ENCODE assay signal across 9 mouse cellular contexts in the genomic region with DNA sequence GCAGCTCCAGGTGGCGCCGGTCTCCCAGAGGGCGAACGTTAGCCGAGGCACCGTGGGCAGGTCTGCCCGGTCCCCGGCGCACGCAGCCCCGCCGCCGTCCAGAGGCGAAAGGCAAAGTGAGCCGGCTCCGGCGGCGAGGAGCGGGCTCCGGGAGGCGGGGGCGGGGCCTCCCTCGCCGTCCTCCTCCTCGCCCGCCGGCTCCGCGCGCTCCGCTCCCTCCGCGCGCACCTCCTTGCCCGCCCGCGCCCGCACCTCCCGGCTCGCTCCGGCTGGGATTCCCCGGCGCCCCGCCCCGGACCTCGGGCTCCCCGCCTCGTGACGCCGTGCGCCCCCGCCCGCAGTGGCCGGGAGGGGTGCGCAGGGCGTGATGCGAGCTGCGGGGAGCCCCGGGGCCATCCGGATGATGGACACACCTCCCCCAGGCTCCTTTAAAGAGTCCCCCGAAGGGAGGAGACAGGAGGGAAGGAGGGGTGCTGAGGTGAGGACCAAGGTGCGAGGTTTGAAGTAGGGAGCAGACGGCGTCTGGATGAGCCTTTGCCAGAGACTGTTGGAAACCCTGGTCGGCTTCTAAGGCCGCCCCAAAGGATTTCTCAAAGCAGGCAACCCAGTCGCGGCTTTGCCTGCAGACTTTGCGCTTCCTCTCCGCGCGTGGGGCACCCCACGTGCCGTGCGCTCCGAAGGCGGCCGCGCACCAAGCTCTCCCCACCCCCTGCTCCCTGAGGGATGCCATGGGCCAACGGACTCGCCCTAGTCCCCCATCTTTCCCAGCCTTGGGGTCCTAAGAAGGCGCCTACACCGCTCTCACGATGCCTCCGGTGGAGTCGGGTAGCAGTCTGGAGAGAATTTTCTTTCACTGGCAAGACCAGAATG. TPM values are rescaled to one million over a fixed set of nuclear protein-coding genes. Genes with fewer than 3 reads are reported as not detected.
DNase-seq lines count a peak whose midpoint lies in the region; ATAC-seq and TF ChIP-seq lines count a peak whose summit lies in the region.
"Had no signal": no experiment of that assay in that cellular context is flagged by ENCODE, and none has a peak within 500 bp of the region (broad histone marks: within the 10 kb centered on the region; RNA-seq: fewer than 3 reads in every experiment).

A gene (minus strand): TSS at position 113 of the 870 bp plus-strand sequence.

- TF ChIP-seq POLR2A in embryonic fibroblast, embryonic 13.5 days (IDR thresholded peaks at IDR 0.05; ENCODE audit: low read depth, low read length), result no peak
- TF ChIP-seq POLR2A in small intestine, adult 2 months (IDR thresholded peaks at IDR 0.05; ENCODE audit: low read depth, low read length), result no peak

- no peak within 1 kb of the TSS for H3K27ac ChIP-seq in embryonic fibroblast, embryonic 13.5 days (ENCODE audit: insufficient read depth, low read length)
- H3K27ac ChIP-seq in hindbrain, embryonic 12.5 days, result no peak within 1 kb of the TSS
- H3K27ac ChIP-seq in midbrain, embryonic 11.5 days (ENCODE audit: low read depth, low read length), result no peak within 1 kb of the TSS
- H3K27ac ChIP-seq in small intestine, adult 2 months (ENCODE audit: insufficient read depth, low read depth, low read length), result no peak within 1 kb of the TSS

- peaks cover 76% of the 10 kb centered on the region for H3K27me3 ChIP-seq in hindbrain, embryonic 12.5 days
- peaks cover 42% of the 10 kb centered on the region for H3K27me3 ChIP-seq in midbrain, embryonic 11.5 days (ENCODE audit: control insufficient read depth, insufficient read depth, low read length)
- peaks cover 42% of the 10 kb centered on the region for H3K27me3 ChIP-seq in small intestine, adult 2 months (ENCODE audit: control insufficient read depth, insufficient read depth, low read length)

- H3K9me3 ChIP-seq in hindbrain, embryonic 12.5 days (replicated peaks), result no peaks in the 10 kb centered on the region
- H3K9me3 ChIP-seq in midbrain, embryonic 11.5 days (ENCODE audit: control insufficient read depth, low read length), result no peaks in the 10 kb centered on the region

- WGBS in hindbrain, embryonic 12.5 days, result under 1% methylated on average over 81 of the region's 86 CpGs
- whole genome bisulfite sequencing in midbrain, embryonic 11.5 days, result under 1% methylated on average over 79 of the region's 86 CpGs
- under 1% methylated on average over 86 of the region's 86 CpGs for WGBS in small intestine, adult 2 months

- intact Hi-C loops in left cerebral cortex, postnatal 36 days (cut with DNase I), result loop anchor here (1.0 to 5.0 kb wide), 5 partner anchors 45 to 355 kb away; no protein-coding TSS in a partner anchor

- peak within 1 kb of the TSS; percentile 95 for H3K4me2 ChIP-seq in hindbrain, embryonic 12.5 days (replicated peaks)
- H3K4me2 ChIP-seq in midbrain, embryonic 11.5 days, result peak within 1 kb of the TSS; percentile 69

- no peaks in the 10 kb centered on the region for H3K4me1 ChIP-seq in embryonic fibroblast, embryonic 13.5 days (ENCODE audit: control insufficient read depth, insufficient read depth, low read length)
- H3K4me1 ChIP-seq in hindbrain, embryonic 12.5 days, result peaks cover 24% of the 10 kb centered on the region
- peaks cover 20% of the 10 kb centered on the region for H3K4me1 ChIP-seq in midbrain, embryonic 11.5 days (ENCODE audit: control insufficient read depth, insufficient read depth, low read length)
- H3K4me1 ChIP-seq in small intestine, adult 2 months (ENCODE audit: control insufficient read depth, insufficient read depth, insufficient read length, low read length), result peaks cover 10% of the 10 kb centered on the region

- peak; percentile 32 to 40 for DNase-seq in cerebellum, postnatal 10 days
- DNase-seq in cerebellum, adult 9-11 months, result no peak
- DNase-seq in T-cell, adult 2 months (ENCODE audit: low spot score), result peak; percentile 47
- DNase-seq in left cerebral cortex, postnatal 36 days (ENCODE audit: low spot score in 2 of 2), result peak; percentile 62 to 74
- peak; percentile 93 for DNase-seq in midbrain, embryonic 11.5 days (ENCODE audit: low spot score, missing footprints)

- ATAC-seq in hindbrain, embryonic 12.5 days (ENCODE audit: low FRiP score), result peak; percentile 71
- peak; percentile 55 for ATAC-seq in midbrain, embryonic 11.5 days (ENCODE audit: low FRiP score)

- H3K4me3 ChIP-seq in embryonic fibroblast, embryonic 13.5 days (ENCODE audit: insufficient read depth, low read length), result peak within 1 kb of the TSS; percentile 36
- H3K4me3 ChIP-seq in hindbrain, embryonic 12.5 days, result peak within 1 kb of the TSS; percentile 58
- peak within 1 kb of the TSS; percentile 50 for H3K4me3 ChIP-seq in midbrain, embryonic 11.5 days (ENCODE audit: low read depth, low read length)
- peak within 1 kb of the TSS; percentile 76 for H3K4me3 ChIP-seq in small intestine, adult 2 months (ENCODE audit: low read depth, low read length)

- H3K36me3 ChIP-seq in hindbrain, embryonic 12.5 days, result no peaks in the 10 kb centered on the region
- no peaks in the 10 kb centered on the region for H3K36me3 ChIP-seq in midbrain, embryonic 11.5 days (ENCODE audit: control insufficient read depth, insufficient read depth, low read length)
- no peaks in the 10 kb centered on the region for H3K36me3 ChIP-seq in small intestine, adult 2 months (ENCODE audit: control insufficient read depth, insufficient read depth, low read length)

- H3K9ac ChIP-seq in hindbrain, embryonic 12.5 days, result peak within 1 kb of the TSS; percentile 63
- H3K9ac ChIP-seq in midbrain, embryonic 11.5 days (ENCODE audit: low read length), result peak within 1 kb of the TSS; percentile 28; the same call in 1 of the 2 replicates

- TF ChIP-seq CTCF in embryonic fibroblast, embryonic 13.5 days (IDR thresholded peaks at IDR 0.05; ENCODE audit: borderline replicate concordance, insufficient read depth, low read length), result no peak
- no peak for TF ChIP-seq CTCF in small intestine, adult 2 months (IDR thresholded peaks at IDR 0.05; ENCODE audit: extremely low read depth, insufficient read length, insufficient replicate concordance, low read depth, low read length)

RNA-seq across cellular contexts. Expression of the gene that starts here (rescaled TPM):
- not detected in 2 replicates for polyA plus RNA-seq in embryonic fibroblast, embryonic 13.5 days (2011; ENCODE audit: insufficient read length, low read depth, missing spikeins)
- polyA plus RNA-seq in hindbrain, embryonic 12.5 days (2016; fragmentation: Nextera tagmentation; extraction: Ambion mirVana), result 0.09 and 0.14 TPM in 2 replicates
- 10 to 100 TPM in 1 of 2 experiments, 1 to 10 TPM in 1; 8.9 to 10.3 TPM for total RNA-seq in left cerebral cortex, postnatal 36 days (2021)
- not detected in 2 replicates for polyA plus RNA-seq in midbrain, embryonic 11.5 days (2014; fragmentation: Nextera tagmentation; extraction: Ambion mirVana)
- polyA plus RNA-seq in small intestine, adult 2 months (2012; rRNA removed), result 0.25 and 0.36 TPM in 2 replicates
- total RNA-seq: hematopoietic stem cell, adult 5-6 weeks had no signal

Comparison
In these comparisons a context has a peak if more than half of its experiments do, and no peak if none do; other contexts are left out.
1. Peak in ATAC-seq, H3K4me3 ChIP-seq, H3K9ac ChIP-seq and H3K4me2 ChIP-seq in hindbrain, embryonic 12.5 days; RNA of the gene not detected or under 1 TPM.
2. Peak in DNase-seq, ATAC-seq, H3K4me3 ChIP-seq, H3K9ac ChIP-seq and H3K4me2 ChIP-seq in midbrain, embryonic 11.5 days; RNA of the gene not detected or under 1 TPM.